Comparison of ENCODE assay signal across 16 mouse cellular contexts in the genomic region with DNA sequence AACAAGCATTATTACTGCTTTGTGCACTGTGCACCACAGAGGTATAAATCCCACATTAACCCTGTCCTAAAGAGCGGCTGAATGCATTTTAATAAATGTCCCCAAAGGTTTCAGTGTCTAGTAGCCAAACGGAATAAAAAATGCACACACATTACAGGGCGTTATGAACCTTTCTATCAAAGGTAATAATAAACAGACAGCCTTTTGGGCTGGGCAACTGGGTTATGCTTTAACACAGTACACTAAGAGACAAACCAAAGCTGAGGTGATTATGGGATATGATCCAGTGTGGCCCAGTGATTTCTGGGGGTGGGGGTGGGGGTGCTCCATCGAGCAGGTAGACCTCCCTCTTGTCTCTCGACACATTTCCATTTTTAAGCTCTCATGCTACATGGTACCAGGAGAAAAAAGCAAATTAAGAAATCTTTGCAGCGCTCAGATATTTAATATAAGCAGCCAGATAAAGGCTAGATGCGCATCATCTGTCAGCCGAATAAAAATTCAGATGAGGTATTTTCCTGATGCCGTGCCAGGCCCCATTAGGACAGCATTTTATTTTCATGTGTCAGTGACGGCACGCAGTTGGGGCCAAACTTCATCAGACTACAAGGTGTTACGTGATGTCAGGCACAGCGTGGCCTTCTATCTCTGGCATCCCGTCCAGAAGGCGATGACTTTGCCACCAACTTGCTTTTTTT. TPM values are rescaled to one million over a fixed set of nuclear protein-coding genes. Genes with fewer than 3 reads are reported as not detected.
DNase-seq lines count a peak whose midpoint lies in the region; ATAC-seq and TF ChIP-seq lines count a peak whose summit lies in the region.
"Had no signal": no experiment of that assay in that cellular context is flagged by ENCODE, and none has a peak within 500 bp of the region (broad histone marks: within the 10 kb centered on the region; RNA-seq: fewer than 3 reads in every experiment).

No protein-coding gene starts in this region.

- H3K4me1 ChIP-seq in limb, embryonic 14.5 days (ENCODE audit: control insufficient read depth, insufficient read depth, low read length), result peaks cover 10% of the 10 kb centered on the region; the same call in 1 of the 2 replicates
- H3K4me1 ChIP-seq in limb, embryonic 10.5 days, result peaks cover 30% of the 10 kb centered on the region
- H3K4me1 ChIP-seq in limb, embryonic 15.5 days, result peaks cover 22% of the 10 kb centered on the region
- H3K4me1 ChIP-seq: liver, embryonic 15.5 days had no signal

- no peak for TF ChIP-seq POLR2A in limb, embryonic 14.5 days (IDR thresholded peaks at IDR 0.05; ENCODE audit: borderline replicate concordance, extremely low read depth, insufficient read depth, insufficient read length)

- H3K36me3 ChIP-seq in limb, embryonic 14.5 days (ENCODE audit: control insufficient read depth, insufficient read depth, low read length), result no peaks in the 10 kb centered on the region
- no peaks in the 10 kb centered on the region for H3K36me3 ChIP-seq in limb, embryonic 10.5 days
- no peaks in the 10 kb centered on the region for H3K36me3 ChIP-seq in limb, embryonic 15.5 days
- H3K36me3 ChIP-seq: embryonic facial prominence, embryonic 15.5 days; forebrain, embryonic 12.5 days; hindbrain, embryonic 10.5 days; liver, embryonic 15.5 days; neural tube, embryonic 13.5 days had no signal

- intact Hi-C loops in heart, postnatal 25 days (cut with DNase I), result no loop called here
- intact Hi-C loops in gastrocnemius, adult 2 months (cut with DNase I), result no loop called here

- H3K9me3 ChIP-seq in limb, embryonic 14.5 days (ENCODE audit: control insufficient read depth, low read length), result no peaks in the 10 kb centered on the region
- H3K9me3 ChIP-seq in limb, embryonic 10.5 days (replicated peaks), result no peaks in the 10 kb centered on the region
- H3K9me3 ChIP-seq in limb, embryonic 15.5 days, result no peaks in the 10 kb centered on the region
- H3K9me3 ChIP-seq: embryonic facial prominence, embryonic 15.5 days; forebrain, embryonic 12.5 days; hindbrain, embryonic 10.5 days; liver, embryonic 15.5 days; neural tube, embryonic 13.5 days had no signal

- no peak overlapping the region for H3K4me3 ChIP-seq in limb, embryonic 14.5 days (replicated peaks; ENCODE audit: low read length)
- no peak overlapping the region for H3K4me3 ChIP-seq in limb, embryonic 10.5 days
- H3K4me3 ChIP-seq in gastrocnemius, adult 2 months, result no peak overlapping the region
- no peak overlapping the region for H3K4me3 ChIP-seq in limb, embryonic 15.5 days
- H3K4me3 ChIP-seq: embryonic facial prominence, embryonic 15.5 days; forebrain, embryonic 12.5 days; hindbrain, embryonic 10.5 days; liver, embryonic 15.5 days; neural tube, embryonic 13.5 days had no signal

- 66% methylated on average over 15 of the region's 15 CpGs for WGBS in limb, embryonic 14.5 days
- 82% methylated on average over 15 of the region's 15 CpGs for WGBS in limb, embryonic 10.5 days
- 61% methylated on average over 15 of the region's 15 CpGs for WGBS in limb, embryonic 15.5 days

- no peaks in the 10 kb centered on the region for H3K27me3 ChIP-seq in limb, embryonic 14.5 days (ENCODE audit: control insufficient read depth, insufficient read depth, low read length)
- H3K27me3 ChIP-seq in limb, embryonic 10.5 days (ENCODE audit: low read depth, poor library complexity, severe bottlenecking), result peaks cover 76% of the 10 kb centered on the region
- peaks cover 15% of the 10 kb centered on the region for H3K27me3 ChIP-seq in limb, embryonic 15.5 days

- peak; percentile 7 to 13 for DNase-seq in heart, adult 18-20 months
- no peak for DNase-seq in heart, postnatal 25 days (ENCODE audit: low spot score)
- peak; percentile 49 for DNase-seq in limb, embryonic 14.5 days (ENCODE audit: low spot score)
- no peak for DNase-seq in limb, embryonic 10.5 days (ENCODE audit: low spot score)
- peak; percentile 51 for DNase-seq in gastrocnemius, adult 2 months
- no peak for DNase-seq in frontal cortex, postnatal 25 days (ENCODE audit: low spot score in 2 of 2)
- DNase-seq: B cell, adult 2 months; thymus, postnatal 4 days had no signal

- H3K27ac ChIP-seq in limb, embryonic 14.5 days (replicated peaks; ENCODE audit: low read depth, low read length), result no peak overlapping the region
- H3K27ac ChIP-seq in limb, embryonic 10.5 days, result no peak overlapping the region
- peak overlapping the region; percentile 20; the same call in 1 of the 2 replicates for H3K27ac ChIP-seq in gastrocnemius, adult 2 months
- H3K27ac ChIP-seq in limb, embryonic 15.5 days, result 0 out of 2 replicates have a peak overlapping the region, but pooled peaks have one; percentile 0
- H3K27ac ChIP-seq: forebrain, embryonic 12.5 days; hindbrain, embryonic 10.5 days; liver, embryonic 15.5 days; neural tube, embryonic 13.5 days had no signal

- TF ChIP-seq CTCF in gastrocnemius, adult 2 months (IDR thresholded peaks at IDR 0.05), result no peak

- no peak for ATAC-seq in limb, embryonic 14.5 days (ENCODE audit: low FRiP score, low read depth)
- no peak for ATAC-seq in limb, embryonic 15.5 days (ENCODE audit: insufficient number of reproducible peaks, low FRiP score, low TSS enrichment, low read depth)

- H3K9ac ChIP-seq in limb, embryonic 14.5 days (ENCODE audit: low read depth, low read length, severe bottlenecking), result no peak overlapping the region
- H3K9ac ChIP-seq in limb, embryonic 15.5 days, result no peak overlapping the region
- H3K9ac ChIP-seq: embryonic facial prominence, embryonic 15.5 days; forebrain, embryonic 12.5 days; liver, embryonic 15.5 days; neural tube, embryonic 13.5 days had no signal

- no peak overlapping the region for H3K4me2 ChIP-seq in limb, embryonic 14.5 days (replicated peaks; ENCODE audit: low read depth, low read length, severe bottlenecking)
- H3K4me2 ChIP-seq in limb, embryonic 15.5 days, result no peak overlapping the region
- H3K4me2 ChIP-seq: embryonic facial prominence, embryonic 15.5 days; forebrain, embryonic 12.5 days; liver, embryonic 15.5 days; neural tube, embryonic 13.5 days had no signal

RNA-seq across cellular contexts. Expression of a gene that starts 51.6 kb away (rescaled TPM):
- total RNA-seq in heart, adult 18-20 months (2021), result 10 to 100 TPM; 21.2 to 26.3 TPM
- 10 to 100 TPM; 30.5 to 37.2 TPM for total RNA-seq in heart, postnatal 25 days (2021)
- polyA plus RNA-seq in limb, embryonic 14.5 days (2012; rRNA removed), result 28.2 and 33.5 TPM in 2 replicates
- 15.3 and 17.2 TPM in 2 replicates for polyA plus RNA-seq in limb, embryonic 14.5 days (2014; fragmentation: Nextera tagmentation; extraction: Ambion mirVana)
- 34.2 and 34.4 TPM in 2 replicates for polyA plus RNA-seq in limb, embryonic 10.5 days (2016; fragmentation: Nextera tagmentation; extraction: Ambion mirVana)
- 1 to 10 TPM; 1.4 to 4.2 TPM for total RNA-seq in gastrocnemius, adult 2 months (2021)
- polyA plus RNA-seq in limb, embryonic 15.5 days (2015; fragmentation: Nextera tagmentation; extraction: Ambion mirVana), result 18.6 and 22.9 TPM in 2 replicates
- total RNA-seq: megakaryocyte progenitor cell, adult 5-6 weeks; monocyte, adult 5-6 weeks had no signal

Comparison
In these comparisons a context has a peak if more than half of its experiments do, and no peak if none do; other contexts are left out.
1. DNase-seq: peak in heart, adult 18-20 months (2 of 2), limb, embryonic 14.5 days (single experiment) and gastrocnemius, adult 2 months (single experiment); none in heart, postnatal 25 days (single experiment), limb, embryonic 10.5 days (single experiment) and frontal cortex, postnatal 25 days (0 of 2).
2. H3K27ac ChIP-seq: peak in gastrocnemius, adult 2 months (single experiment) and limb, embryonic 15.5 days (single experiment); none in limb, embryonic 14.5 days (single experiment) and limb, embryonic 10.5 days (single experiment).
3. RNA of a gene that starts 51.6 kb away (total RNA-seq): 30.5 to 37.2 TPM in heart, postnatal 25 days and 21.2 to 26.3 TPM in heart, adult 18-20 months; 1.4 to 4.2 TPM in gastrocnemius, adult 2 months; every median in the first group is over 4 times any median in the second.